Mouse (Mus musculus): Measurements from ENCODE around the gene U90926.

GRCm38 (mm10) chr5:92256218-92256617 lies 41.0 kb upstream of the U90926 start, which contains the start of gene Ppef2:
- TF ChIP-seq CTCF (IDR thresholded peaks at IDR 0.05; ENCODE audit: borderline replicate concordance, extremely low read depth, insufficient read depth, insufficient read length) (no peak), POLR2A (IDR thresholded peaks at IDR 0.05; ENCODE audit: borderline replicate concordance, extremely low read depth, insufficient read depth, insufficient read length, poor library complexity, severe bottlenecking) (no peak)

All from brain, embryonic 14.5 days (tissue).